Mouse (Mus musculus): ENCODE data around the gene Plxnb1. TPM values are rescaled to one million over a fixed set of nuclear protein-coding genes. Genes with fewer than 3 reads are reported as not detected.

Gene Plxnb1
- polyA plus RNA-seq, 1 experiment from 2014 or later, result 18.2 TPM

Other genes with a start within 250 kb of the Plxnb1 start
- 9.8 and 13.7 TPM in 2 replicates for gene Slc26a6, start 242.1 kb upstream of the Plxnb1 start, polyA plus RNA-seq (2014; fragmentation: Nextera tagmentation; extraction: Ambion mirVana)
- gene Tmem89, start 180.8 kb upstream of the Plxnb1 start, polyA plus RNA-seq (2014; fragmentation: Nextera tagmentation; extraction: Ambion mirVana), result 0.22 and 0.60 TPM in 2 replicates
- 354 and 388 TPM in 2 replicates for gene Uqcrc1, start 158.8 kb upstream of the Plxnb1 start, polyA plus RNA-seq (2014; fragmentation: Nextera tagmentation; extraction: Ambion mirVana)
- 1.2 and 2.6 TPM in 2 replicates for gene Col7a1, start 141.8 kb upstream of the Plxnb1 start, polyA plus RNA-seq (2014; fragmentation: Nextera tagmentation; extraction: Ambion mirVana)
- not detected in 2 replicates for gene Ucn2, start 109.4 kb upstream of the Plxnb1 start, polyA plus RNA-seq (2014; fragmentation: Nextera tagmentation; extraction: Ambion mirVana)
- 10.9 and 12.8 TPM in 2 replicates for gene Pfkfb4, start 103.6 kb upstream of the Plxnb1 start, polyA plus RNA-seq (2014; fragmentation: Nextera tagmentation; extraction: Ambion mirVana)
- gene Shisa5, start 56.8 kb upstream of the Plxnb1 start, polyA plus RNA-seq (2014; fragmentation: Nextera tagmentation; extraction: Ambion mirVana), result 33.4 and 34.1 TPM in 2 replicates
- gene Trex1, start 35.7 kb upstream of the Plxnb1 start, polyA plus RNA-seq (2014; fragmentation: Nextera tagmentation; extraction: Ambion mirVana), result 7.5 and 9.7 TPM in 2 replicates
- 26.0 TPM in 2 replicates for gene Atrip, start 21.3 kb upstream of the Plxnb1 start, polyA plus RNA-seq (2014; fragmentation: Nextera tagmentation; extraction: Ambion mirVana)
- gene Ccdc51, start 12.9 kb upstream of the Plxnb1 start, polyA plus RNA-seq (2014; fragmentation: Nextera tagmentation; extraction: Ambion mirVana), result 11.0 and 12.3 TPM in 2 replicates
- gene Tma7, start 12.8 kb upstream of the Plxnb1 start, polyA plus RNA-seq (2014; fragmentation: Nextera tagmentation; extraction: Ambion mirVana), result 756 and 774 TPM in 2 replicates
- not detected in 2 replicates for gene Fbxw21, start 66.7 kb downstream of the Plxnb1 start, polyA plus RNA-seq (2014; fragmentation: Nextera tagmentation; extraction: Ambion mirVana)
- not detected in 2 replicates for gene Fbxw13, start 100.6 kb downstream of the Plxnb1 start, polyA plus RNA-seq (2014; fragmentation: Nextera tagmentation; extraction: Ambion mirVana)
- gene Fbxw20, start 139.4 kb downstream of the Plxnb1 start, polyA plus RNA-seq (2014; fragmentation: Nextera tagmentation; extraction: Ambion mirVana), result not detected in 2 replicates
- gene Fbxw14, start 192.3 kb downstream of the Plxnb1 start, polyA plus RNA-seq (2014; fragmentation: Nextera tagmentation; extraction: Ambion mirVana), result not detected in 2 replicates
- not detected in 2 replicates for gene Fbxw28, start 244.3 kb downstream of the Plxnb1 start, polyA plus RNA-seq (2014; fragmentation: Nextera tagmentation; extraction: Ambion mirVana)